Mouse (Mus musculus): ENCODE measurements at regions not wholly inside any gene's neighbourhood (a gene's known extent, or its start where the extent isn't known, plus 50 kb on each side); places are given as distances from the start of the nearest gene placed in this dataset.

DNA sequence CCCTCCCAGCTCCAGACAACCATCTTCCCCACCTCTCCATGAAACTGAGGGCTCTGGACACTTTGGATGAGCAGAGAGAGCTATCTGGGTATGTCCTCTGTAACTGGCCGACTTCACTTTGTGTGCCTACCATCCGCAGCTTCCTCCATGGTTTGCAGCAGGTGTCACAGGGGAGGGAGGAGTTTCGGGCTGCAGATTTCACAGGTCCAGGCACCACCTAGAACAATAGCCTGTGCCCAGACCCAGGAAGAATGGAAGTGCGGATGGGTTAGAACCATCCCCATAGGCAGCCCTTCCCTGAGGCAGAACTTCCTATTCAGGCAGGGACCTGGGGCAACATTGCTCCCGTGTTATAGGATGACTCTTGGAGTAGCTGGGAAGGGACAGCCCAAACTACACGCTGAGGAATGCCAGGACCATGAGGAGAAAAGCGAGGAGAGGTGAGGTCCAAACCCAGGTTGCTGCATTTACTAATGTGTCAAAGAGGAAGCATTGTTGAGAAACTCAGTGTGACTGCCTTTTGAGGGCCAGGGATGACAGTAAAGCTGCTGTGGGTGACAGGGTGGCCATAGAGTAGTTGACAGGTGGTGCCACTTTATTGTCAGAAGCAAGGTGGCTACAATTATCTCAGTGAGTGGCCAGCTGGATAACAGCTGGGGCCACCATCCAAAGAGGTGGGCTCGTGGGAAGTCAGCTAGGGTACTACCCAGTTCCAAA is 51.8 kb upstream of the Klf13 start:
- TF ChIP-seq EP300 (IDR thresholded peaks at IDR 0.05; ENCODE audit: insufficient read depth, low read depth, low read length) (no peak), POLR2A (IDR thresholded peaks at IDR 0.05; ENCODE audit: insufficient read depth, low read length) (no peak), CTCF (IDR thresholded peaks at IDR 0.05; ENCODE audit: low read depth, low read length) (no peak)
- H3K27ac ChIP-seq (ENCODE audit: insufficient read depth, low read length) = no peak overlapping the region
- no peaks in the 10 kb centered on the region for H3K4me1 ChIP-seq (ENCODE audit: control insufficient read depth, insufficient read depth, low read length)
- H3K27me3 ChIP-seq (ENCODE audit: control insufficient read depth, insufficient read depth, low read length, poor library complexity, severe bottlenecking) = no peaks in the 10 kb centered on the region
- no peaks in the 10 kb centered on the region for H3K36me3 ChIP-seq (ENCODE audit: control insufficient read depth, insufficient read depth, low read length, poor library complexity, severe bottlenecking)
- no peak overlapping the region for H3K9ac ChIP-seq (ENCODE audit: low read depth, poor library complexity, severe bottlenecking)
- no peak overlapping the region for H3K4me3 ChIP-seq (ENCODE audit: low read depth, low read length)
- H3K9me3 ChIP-seq (replicated peaks; ENCODE audit: control insufficient read depth, insufficient read depth, low read length, poor library complexity, severe bottlenecking) = no peaks in the 10 kb centered on the region

GRCm38 (mm10) chr7:63989736-63990135 is 51.0 kb upstream of the Klf13 start:
- Histone ChIP-seq H3K9ac (ENCODE audit: low read depth, poor library complexity, severe bottlenecking) (no peak overlapping the region), H3K27ac (ENCODE audit: insufficient read depth, low read length) (no peak overlapping the region), H3K9me3 (replicated peaks; ENCODE audit: control insufficient read depth, insufficient read depth, low read length, poor library complexity, severe bottlenecking) (no peaks in the 10 kb centered on the region), H3K36me3 (ENCODE audit: control insufficient read depth, insufficient read depth, low read length, poor library complexity, severe bottlenecking) (no peaks in the 10 kb centered on the region), H3K4me1 (ENCODE audit: control insufficient read depth, insufficient read depth, low read length) (no peaks in the 10 kb centered on the region), H3K27me3 (ENCODE audit: control insufficient read depth, insufficient read depth, low read length, poor library complexity, severe bottlenecking) (no peaks in the 10 kb centered on the region), H3K4me3 (ENCODE audit: low read depth, low read length) (no peak overlapping the region)
- TF ChIP-seq CTCF (IDR thresholded peaks at IDR 0.05; ENCODE audit: low read depth, low read length) = no peak
- no peak for TF ChIP-seq EP300 (IDR thresholded peaks at IDR 0.05; ENCODE audit: insufficient read depth, low read depth, low read length)
- no peak for TF ChIP-seq POLR2A (IDR thresholded peaks at IDR 0.05; ENCODE audit: insufficient read depth, low read length)

Measured in ES-Bruce4 (cell line).